Mouse (Mus musculus): ENCODE measurements around the gene Ikbke. TPM values are rescaled to one million over a fixed set of nuclear protein-coding genes. Genes with fewer than 3 reads are reported as not detected.
"Not testable (repeated sequence)": the region's sequence is repeated elsewhere in the genome, so short reads cannot be mapped to it uniquely, and the experiment has no call there.

Ikbke gene
- total RNA-seq (2021) = 1 to 10 TPM; 1.8 to 2.2 TPM

DNA sequence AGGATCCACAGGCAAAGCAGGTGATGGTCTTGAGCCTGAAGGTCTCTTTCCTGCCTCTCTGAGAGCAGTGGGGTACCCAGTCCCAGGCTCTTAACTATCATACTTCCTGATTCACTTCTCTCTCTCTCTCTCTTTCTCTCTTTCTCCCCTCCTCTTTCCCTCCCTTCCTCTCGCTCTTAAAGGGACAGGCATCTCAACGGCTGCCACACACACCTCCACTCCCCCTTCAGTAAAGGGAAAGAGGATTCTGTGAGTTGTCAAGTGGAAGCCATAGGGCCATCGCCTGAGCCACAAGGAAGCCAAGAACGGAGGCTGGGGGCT lies at the start of gene Ikbke:
Gene Ikbke (minus strand): TSS at position 151 of the 321 bp plus-strand sequence.
- DNase-seq (ENCODE audit: extremely low spot score in 1 of 2, low spot score in 2 of 2) = no peak
- intact Hi-C loops (cut with DNase I) = loop anchor here (5.0 kb wide), 1 partner anchor 402 kb away; no protein-coding TSS in a partner anchor

DNA sequence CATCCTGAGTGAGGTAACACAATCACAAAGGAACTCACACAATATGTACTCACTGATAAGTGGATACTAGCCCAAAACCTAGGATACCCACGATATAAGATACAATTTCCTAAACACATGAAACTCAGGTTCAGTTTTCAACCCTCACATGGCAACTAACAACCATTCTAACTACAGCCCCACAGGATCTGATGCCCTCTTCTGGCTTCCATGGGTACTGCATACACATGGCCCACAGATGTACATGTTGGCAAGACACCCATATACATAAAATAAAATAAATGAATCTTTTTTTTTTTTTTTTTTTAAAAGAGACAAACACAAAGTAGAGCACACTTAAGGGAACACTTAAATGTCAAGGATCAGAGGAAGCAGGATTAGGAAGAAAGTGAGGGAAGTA lies 49.7 kb upstream of the Ikbke start:
- intact Hi-C loops (cut with DNase I); DNase-seq (ENCODE audit: extremely low spot score in 1 of 2, low spot score in 2 of 2): not testable (repeated sequence)

DNA sequence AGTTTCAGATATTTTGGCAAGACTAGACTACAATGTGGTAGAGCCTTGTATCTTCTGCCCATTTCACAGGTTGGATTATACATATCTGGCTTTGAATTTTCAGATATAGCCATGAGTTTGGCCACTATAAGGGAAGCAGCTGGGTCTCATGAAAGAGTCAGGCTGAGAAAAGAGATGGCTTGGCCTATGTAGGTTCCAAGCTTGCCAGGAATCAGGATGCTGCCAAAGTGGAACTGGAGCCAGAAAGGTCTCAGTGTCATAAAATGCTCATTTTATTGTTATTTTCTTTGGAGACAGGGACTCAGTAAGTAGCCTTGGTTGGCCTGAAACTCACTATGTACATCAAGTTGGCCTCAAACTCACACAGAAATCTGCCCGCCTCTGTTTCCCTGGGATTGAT lies 47.8 kb upstream of the Ikbke start:
- DNase-seq (ENCODE audit: extremely low spot score in 1 of 2, low spot score in 2 of 2) = no peak
- intact Hi-C loops (cut with DNase I) = no loop called here

DNA sequence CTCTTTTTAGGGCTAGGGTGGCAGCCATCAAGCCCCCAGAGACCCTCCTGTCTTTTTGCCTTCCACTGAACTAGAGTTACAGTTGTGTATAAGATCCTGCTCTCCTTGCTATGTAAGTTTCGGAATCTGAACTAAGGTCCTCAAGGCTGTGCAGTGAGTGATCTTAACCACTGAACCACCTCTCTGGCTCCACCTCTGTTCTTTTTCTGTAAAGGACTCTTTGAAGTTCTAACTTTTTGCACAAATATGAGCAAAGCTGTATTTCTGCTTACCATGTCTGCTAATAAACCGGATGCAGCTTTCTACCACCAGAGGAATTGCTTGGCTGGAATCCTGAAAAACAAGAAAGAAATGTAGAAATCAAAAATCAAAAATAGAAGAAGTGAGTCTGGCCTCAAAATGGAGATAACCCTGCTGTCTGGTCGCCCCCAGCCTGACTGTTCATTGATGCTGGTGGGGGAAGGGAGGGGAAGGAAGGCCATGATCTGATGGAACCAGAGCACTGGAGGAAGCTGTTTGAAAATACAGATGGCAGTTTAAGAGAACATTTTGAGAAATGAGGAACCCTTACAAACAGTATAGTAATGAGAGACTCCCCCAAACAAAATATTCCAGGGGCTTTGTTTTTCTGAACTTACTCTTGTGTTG lies 45.5 kb upstream of the Ikbke start:
- intact Hi-C loops (cut with DNase I) = no loop called here
- no peak for DNase-seq (ENCODE audit: extremely low spot score in 1 of 2, low spot score in 2 of 2)

DNA sequence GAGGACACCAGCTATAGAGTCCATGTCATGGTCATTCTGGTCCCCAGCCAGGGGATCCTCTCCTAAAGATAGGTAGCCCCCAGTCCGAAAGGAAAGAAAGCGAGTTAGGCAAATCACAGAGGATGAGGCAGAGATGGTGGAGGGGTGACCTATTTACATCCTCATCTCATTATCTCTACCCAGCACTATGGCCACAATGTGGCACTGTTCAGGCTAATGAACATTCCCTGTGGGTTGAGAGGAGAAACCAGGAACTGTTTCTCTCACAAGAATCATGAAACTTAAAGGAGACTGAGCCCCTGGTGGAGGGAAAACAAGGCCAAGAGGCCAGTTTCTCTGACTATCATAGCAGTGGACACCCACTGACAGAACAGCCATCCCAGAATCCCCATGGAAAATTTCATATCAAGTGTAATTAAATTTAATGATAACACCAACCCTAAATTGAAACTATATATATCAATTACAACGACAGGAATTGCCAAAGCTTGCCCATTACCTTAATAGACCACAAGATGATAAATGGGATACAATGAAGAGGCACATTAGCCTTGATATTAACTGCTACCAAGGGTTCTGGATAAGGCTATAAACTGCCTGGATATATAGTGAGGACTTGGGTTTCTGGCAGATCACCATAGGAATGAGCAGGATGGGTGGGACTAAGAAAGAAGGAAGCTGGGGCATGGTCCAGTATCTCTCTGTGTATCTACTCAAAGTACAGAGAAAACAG lies 40.4 kb upstream of the Ikbke start:
- no peak for DNase-seq (ENCODE audit: extremely low spot score in 1 of 2, low spot score in 2 of 2)

DNA sequence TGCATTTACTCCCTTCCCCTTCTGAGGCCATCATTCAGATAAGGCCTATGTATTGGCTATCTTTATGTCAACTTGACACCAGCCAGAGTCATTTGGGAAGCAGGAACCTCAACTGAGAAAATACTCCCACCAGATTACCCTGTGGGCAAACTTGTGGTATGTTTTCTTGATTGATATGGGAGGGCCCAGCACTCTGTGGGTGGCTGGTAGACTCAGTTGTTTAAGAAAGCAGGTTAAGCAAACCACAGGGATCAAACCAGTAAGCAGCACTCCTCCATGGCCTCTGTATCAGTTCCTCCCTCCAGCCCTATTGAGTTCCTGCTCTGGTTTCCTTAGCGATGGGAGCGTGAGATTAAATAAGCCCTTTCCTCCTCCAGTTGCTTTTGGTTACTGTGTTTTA lies 39.0 kb upstream of the Ikbke start:
- intact Hi-C loops (cut with DNase I) = no loop called here

More for the DNA sequence above, 40.4 kb upstream of the Ikbke start:
- intact Hi-C loops (cut with DNase I) = no loop called here

DNA sequence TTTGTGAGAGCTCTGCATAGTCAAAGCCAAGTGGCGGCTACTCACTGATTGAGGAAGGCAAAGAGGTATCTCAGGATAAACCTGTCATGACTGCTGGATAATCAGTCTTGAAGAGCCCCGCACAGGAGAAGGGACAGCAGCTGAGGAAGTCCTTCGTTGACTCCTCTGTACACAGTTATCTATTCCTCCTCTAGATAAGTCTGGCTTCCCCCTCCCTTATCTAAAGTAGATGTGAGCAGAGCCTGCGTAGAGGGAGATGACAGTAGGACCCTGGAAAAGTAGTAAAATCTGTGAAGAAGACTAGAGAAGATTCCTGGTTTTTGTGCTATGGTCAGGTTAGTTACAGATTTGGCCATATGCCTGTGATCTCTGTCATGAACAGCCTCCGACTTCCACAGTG lies 38.2 kb upstream of the Ikbke start:
- intact Hi-C loops (cut with DNase I) = no loop called here

More for the DNA sequence above, 39.0 kb upstream of the Ikbke start:
- no peak for DNase-seq (ENCODE audit: extremely low spot score in 1 of 2, low spot score in 2 of 2)

DNA sequence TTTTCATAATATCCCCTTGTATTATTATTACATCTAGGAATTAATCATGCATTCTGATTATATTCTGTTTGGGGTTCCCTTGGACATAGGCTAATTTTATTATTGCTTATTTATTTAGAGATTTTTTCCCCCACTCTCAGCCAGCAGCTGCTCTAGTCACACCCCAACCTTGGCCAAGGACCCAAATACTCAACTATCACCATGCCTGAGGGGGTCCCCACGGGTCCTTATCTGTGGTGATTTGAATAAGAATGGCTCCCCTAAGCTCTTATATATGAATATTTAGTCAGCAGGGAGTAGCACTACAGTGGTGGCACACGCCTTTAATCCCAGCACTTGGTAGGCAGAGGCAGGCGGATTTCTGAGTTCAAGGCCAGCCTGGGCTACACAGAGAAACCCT lies 31.9 kb upstream of the Ikbke start:
- intact Hi-C loops (cut with DNase I) = no loop called here
- no peak for DNase-seq (ENCODE audit: extremely low spot score in 1 of 2, low spot score in 2 of 2)

More for the DNA sequence above, 38.2 kb upstream of the Ikbke start:
- no peak for DNase-seq (ENCODE audit: extremely low spot score in 1 of 2, low spot score in 2 of 2)

DNA sequence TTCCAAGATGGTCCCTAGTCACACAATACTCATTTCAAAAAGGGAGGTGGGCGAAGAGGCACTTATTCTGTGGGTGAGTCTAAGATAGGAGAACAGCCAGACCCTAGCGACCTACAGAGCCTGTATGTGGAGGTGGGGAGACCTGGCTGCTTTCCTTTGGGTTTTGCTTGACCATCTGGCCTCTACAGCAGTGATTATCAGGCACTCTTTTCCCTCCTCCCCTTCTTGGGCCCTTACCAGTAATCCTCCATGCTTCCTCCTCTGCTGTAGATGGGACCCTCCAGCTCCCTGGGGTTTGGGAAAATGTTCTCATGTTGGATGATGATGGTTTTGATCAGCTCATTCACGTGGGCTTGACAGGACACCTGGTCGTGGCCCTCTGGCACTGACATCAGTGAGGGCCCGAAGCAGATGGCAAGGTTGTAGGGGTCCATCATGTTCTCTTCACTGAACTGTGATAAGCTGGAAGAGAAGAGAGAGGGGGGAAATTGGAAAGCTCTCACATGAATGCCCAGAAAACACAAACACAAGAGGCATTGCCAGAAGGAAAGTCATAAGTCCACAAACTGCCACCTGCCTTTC lies 30.9 kb upstream of the Ikbke start:
- no peak for DNase-seq (ENCODE audit: extremely low spot score in 1 of 2, low spot score in 2 of 2)
- intact Hi-C loops (cut with DNase I) = no loop called here

DNA sequence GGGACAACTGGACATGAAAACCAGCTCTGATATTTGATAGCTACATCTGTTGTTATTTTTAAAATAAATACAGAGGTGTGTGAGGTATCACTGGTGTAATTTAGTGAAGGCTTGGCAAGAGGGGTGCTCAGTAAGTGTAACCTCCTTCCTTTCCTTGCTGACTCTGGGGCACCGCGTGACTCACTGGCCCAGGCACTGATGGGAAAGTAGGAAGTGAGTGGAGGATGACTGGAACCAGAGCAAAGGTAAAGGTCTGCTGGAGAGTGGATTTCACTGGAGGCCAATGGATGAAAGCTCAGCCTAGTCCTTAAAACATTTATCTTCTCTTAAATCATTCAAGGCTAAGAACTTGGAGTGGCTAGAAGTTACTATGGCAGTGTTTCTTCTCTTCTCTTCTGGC lies 21.3 kb upstream of the Ikbke start:
- no peak for DNase-seq (ENCODE audit: extremely low spot score in 1 of 2, low spot score in 2 of 2)
- intact Hi-C loops (cut with DNase I) = no loop called here

DNA sequence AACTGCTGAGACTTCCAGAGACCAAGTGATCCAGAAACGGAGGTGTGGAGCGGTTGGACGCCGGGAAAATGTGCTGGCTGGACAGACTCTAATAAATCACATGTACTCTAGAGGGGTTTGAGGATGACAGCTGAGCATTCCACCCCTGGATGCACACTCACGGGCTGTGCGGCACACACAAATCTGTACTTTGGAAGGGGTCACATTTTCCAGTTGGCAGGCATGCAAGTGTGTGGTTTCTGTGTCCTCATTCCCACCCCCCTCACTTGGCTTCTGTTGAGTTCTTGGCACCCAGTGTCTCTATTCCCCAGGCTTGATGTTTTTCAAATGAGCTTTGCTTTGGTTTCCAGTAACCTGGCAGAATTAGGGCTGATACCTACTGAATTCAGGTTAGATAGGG lies 20.4 kb upstream of the Ikbke start:
- DNase-seq (ENCODE audit: extremely low spot score in 1 of 2, low spot score in 2 of 2) = no peak
- intact Hi-C loops (cut with DNase I) = loop anchor here (5.0 kb wide), 1 partner anchor 228 kb away; the partner anchor contains the start of genes Fam72a and Srgap2

DNA sequence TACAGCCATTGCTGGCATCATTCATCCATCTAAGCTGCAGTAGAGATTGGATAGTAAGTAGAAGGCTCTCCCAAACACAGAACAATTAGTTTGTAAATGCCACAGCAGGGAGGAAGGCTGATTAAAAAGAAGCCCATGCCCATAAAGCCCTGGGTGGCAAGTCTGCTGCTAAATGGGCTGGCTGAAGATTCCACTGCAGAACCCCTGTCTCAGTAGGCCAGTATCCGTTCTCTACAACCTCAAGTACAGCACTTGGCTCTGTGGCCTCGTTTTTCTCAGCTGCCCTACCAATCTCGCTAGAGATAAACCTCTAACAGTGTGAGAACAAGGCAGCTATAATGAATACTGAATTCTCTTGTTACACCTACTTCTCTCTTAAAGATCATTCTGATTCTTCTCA lies 19.8 kb upstream of the Ikbke start:
- no peak for DNase-seq (ENCODE audit: extremely low spot score in 1 of 2, low spot score in 2 of 2)
- intact Hi-C loops (cut with DNase I) = loop anchor here (5.0 kb wide), 1 partner anchor 228 kb away; the partner anchor contains the start of genes Fam72a and Srgap2

DNA sequence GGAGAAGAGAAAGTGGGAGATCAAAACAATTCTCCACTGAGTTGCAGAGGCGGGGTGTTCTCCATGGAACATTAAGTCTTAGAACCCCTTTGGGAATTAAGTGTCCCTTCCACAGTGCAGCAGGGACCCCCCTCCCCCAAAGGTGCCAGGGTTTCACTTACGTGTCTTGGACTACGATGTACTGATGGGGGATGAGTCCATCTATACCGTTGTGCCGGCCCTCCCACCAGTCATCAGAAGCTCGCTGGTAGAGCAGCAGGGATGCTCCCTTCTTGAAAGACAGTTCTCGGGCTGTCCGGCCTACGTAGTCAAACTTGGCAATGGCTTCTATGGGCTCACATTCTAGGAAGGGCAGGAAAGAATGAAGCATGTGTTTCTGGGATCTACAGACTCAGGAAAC lies 18.8 kb upstream of the Ikbke start:
- intact Hi-C loops (cut with DNase I) = loop anchor here (5.0 kb wide), 1 partner anchor 229 kb away; the partner anchor contains the start of genes Fam72a and Srgap2

DNA sequence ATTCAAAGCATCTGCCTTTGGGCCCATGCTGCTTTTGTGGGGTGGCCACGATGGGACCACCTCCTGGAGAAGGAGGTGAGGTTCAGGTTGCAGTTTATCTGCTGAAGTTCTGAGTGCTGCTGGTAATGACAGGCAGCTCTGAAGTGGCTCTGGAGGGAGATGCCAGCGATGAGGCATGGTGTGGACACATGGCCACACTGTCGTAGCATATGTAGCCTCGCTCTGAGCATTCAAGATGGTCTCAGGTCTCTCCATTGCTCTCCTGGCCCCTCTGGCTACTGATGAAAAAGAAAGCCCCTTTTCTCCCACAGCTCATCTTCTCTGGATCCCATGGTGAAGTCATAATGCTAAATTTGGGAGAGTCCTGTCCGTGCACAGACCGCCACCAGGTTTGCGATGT lies 17.3 kb upstream of the Ikbke start:
- intact Hi-C loops (cut with DNase I) = loop anchor here (5.0 kb wide), 1 partner anchor 231 kb away; the partner anchor contains the start of genes Fam72a and Srgap2
- DNase-seq (ENCODE audit: extremely low spot score in 1 of 2, low spot score in 2 of 2) = no peak

More for the DNA sequence above, 18.8 kb upstream of the Ikbke start:
- no peak for DNase-seq (ENCODE audit: extremely low spot score in 1 of 2, low spot score in 2 of 2)

DNA sequence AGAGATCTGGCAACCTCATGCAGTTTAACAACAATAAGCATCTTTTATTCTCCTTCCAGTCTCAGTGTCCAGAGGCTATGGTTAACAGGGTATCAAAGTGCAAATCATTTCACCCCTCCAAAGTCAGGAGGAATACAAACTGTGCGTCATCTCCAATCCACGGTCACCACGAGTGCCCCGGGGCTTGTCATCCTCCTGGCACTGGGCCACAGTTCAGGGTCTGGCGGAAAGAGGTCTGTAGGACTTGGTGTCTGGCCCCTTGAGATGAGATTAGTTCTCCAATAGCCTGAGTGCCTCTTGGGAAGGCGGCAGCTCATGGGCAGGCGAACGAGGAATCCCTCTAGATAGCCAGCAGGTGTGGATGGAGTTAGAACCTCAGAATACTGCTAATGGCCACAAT lies 15.8 kb upstream of the Ikbke start:
- intact Hi-C loops (cut with DNase I) = loop anchor here (5.0 kb wide), 1 partner anchor 232 kb away; the partner anchor contains the start of genes Fam72a and Srgap2
- no peak for DNase-seq (ENCODE audit: extremely low spot score in 1 of 2, low spot score in 2 of 2)

DNA sequence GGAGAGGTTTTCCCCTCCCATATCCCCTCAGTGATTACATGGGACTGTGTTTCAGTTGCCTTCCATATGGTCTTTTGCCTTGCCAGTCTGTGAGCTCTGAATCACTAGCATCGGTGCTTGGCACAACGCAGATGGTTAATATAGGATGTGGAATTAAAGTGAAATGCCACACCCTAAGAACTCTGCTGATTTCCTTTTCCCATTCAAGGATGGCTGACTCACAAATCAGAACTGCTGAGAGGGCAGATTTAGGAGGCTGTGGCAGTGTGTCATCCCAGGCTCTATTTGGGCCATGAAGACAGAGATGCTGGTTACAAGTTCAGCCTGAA lies 14.5 kb upstream of the Ikbke start:
- DNase-seq (ENCODE audit: extremely low spot score in 1 of 2, low spot score in 2 of 2) = peak in 1 of 2 experiments; percentile 44
- intact Hi-C loops (cut with DNase I) = no loop called here

DNA sequence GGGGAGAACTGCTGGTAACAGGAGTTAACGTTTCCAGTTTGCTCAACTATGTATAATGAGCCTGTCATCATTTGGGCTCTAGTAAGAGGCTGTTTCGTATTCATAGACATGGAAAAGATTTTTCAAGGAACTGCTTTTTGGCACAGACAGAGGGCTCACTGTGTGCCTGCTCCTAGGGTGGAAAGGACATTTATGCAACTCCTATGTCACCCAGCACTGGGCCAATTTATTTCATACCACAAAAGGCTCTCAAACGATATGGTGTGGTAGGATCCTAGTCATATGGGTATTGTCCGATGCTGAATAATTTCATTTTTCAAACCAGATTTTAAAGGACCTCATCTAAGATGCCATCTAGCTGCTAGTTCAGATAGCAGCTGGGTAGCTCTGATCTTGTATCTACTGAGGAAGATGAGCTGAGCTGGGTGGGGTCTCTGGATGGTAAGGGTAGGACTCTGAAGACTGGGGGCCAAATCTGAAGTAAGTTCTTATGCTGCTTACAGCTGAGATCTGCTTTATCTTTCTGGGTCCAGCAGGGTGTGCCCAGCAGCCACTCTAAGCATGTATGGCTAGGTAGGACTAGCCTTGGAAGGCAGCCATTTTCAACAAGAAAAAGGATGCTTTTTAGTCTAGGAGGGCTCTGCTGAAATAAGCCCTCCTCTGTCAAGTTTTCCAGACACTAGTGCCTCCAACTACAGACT lies 14.0 kb upstream of the Ikbke start:
- DNase-seq (ENCODE audit: extremely low spot score in 1 of 2, low spot score in 2 of 2) = no peak
- intact Hi-C loops (cut with DNase I) = no loop called here

DNA sequence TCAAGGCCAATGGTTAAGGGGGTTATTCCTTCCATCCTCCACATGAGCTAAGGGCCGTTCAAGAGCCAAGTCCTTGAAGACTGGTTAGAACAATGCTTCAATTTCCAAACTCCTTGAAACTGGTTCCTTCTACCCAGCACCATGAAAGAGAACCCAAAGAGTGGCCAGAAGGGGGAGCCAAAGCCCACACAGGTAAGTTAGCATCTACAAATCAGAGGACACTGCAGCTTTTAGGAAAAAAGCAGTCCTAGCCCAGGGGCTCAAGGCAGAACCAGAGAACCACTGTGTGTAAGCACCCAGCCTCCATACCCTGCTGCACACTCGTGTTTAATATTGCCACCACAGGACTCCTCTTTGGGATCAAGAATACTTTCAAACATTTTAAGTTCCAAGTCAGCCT lies 11.2 kb upstream of the Ikbke start:
- no peak for DNase-seq (ENCODE audit: extremely low spot score in 1 of 2, low spot score in 2 of 2)
- intact Hi-C loops (cut with DNase I) = no loop called here

DNA sequence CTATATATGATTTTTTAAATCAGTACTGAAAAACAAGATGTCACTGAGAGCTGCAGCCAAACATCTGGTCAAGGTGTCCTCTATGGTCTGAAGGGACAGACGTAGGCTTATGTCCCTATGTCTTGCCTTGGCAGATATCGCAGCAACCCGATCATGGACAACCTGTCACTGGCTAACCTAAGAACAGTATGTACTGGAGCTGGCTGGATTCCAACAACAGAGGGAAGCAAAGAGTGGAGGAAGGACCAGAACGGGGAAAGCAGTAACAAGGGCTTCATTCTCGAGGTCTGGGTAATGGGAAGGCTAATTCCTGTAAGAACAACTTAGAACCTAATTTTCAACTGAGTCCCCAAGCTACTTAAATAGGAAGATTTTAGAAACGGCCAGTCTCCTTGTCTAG lies 9.5 kb upstream of the Ikbke start:
- intact Hi-C loops (cut with DNase I) = no loop called here

More for the DNA sequence above, 9.5 kb upstream of the Ikbke start:
- no peak for DNase-seq (ENCODE audit: extremely low spot score in 1 of 2, low spot score in 2 of 2)
